Mouse (Mus musculus): ENCODE data around the gene Sipa1l1.

DNA sequence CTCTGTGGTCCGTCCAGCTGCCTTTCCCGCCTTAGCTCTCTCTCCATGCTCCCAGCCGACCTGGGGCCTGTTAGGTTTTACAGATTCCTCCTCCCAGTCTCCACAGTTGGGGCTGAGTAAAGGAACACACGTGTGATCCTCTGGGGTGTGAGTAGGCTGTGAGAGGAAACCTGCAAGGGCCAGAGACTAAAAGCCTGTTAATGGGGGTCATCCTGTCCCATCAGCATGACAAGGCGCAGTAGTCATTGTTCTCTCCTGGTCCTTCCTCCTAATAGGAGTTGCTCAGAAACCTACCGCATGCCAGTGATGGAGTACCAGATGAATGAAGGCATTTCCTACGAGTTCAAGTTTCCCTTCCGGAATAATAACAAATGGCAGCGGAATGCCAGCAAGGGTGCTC, 233.5 kb downstream of the Sipa1l1 start:
- TF ChIP-seq CTCF (IDR thresholded peaks at IDR 0.05; ENCODE audit: low read depth, low read length) (no peak), GATA1 (IDR thresholded peaks at IDR 0.05; ENCODE audit: borderline replicate concordance, low read length) (no peak), POLR2AphosphoS5 (IDR thresholded peaks at IDR 0.05; ENCODE audit: insufficient replicate concordance, low read depth, low read length) (no peak), TAL1 (conservative IDR thresholded peaks at IDR 0.05; ENCODE audit: low read depth, low read length) (no peak), GATA2 (IDR thresholded peaks at IDR 0.05; ENCODE audit: borderline replicate concordance, low read depth, low read length) (no peak)

All from G1E (cell line).